ENCODE assay signal across 9 mouse cellular contexts in genomic region chr13:31821050-31821449, GRCm38 (mm10). TPM values are rescaled to one million over a fixed set of nuclear protein-coding genes. Genes with fewer than 3 reads are reported as not detected.
A peak's percentile ranks its signal among the peaks of the same experiment; 100 is the strongest.
DNase-seq lines count a peak whose midpoint lies in the region; ATAC-seq lines count a peak whose summit lies in the region.
"Had no signal": no experiment of that assay in that cellular context is flagged by ENCODE, and none has a peak within 500 bp of the region (broad histone marks: within the 10 kb centered on the region; RNA-seq: fewer than 3 reads in every experiment).

No protein-coding gene starts in this region.

- WGBS in kidney, embryonic 16.5 days = 33% methylated on average over 6 of the region's 6 CpGs
- 21% methylated on average over 6 of the region's 6 CpGs for WGBS in forebrain, embryonic 12.5 days
- WGBS in limb, embryonic 11.5 days = 4% methylated on average over 6 of the region's 6 CpGs
- 25% methylated on average over 6 of the region's 6 CpGs for WGBS in neural tube, embryonic 12.5 days

- ATAC-seq in kidney, embryonic 16.5 days (ENCODE audit: low FRiP score, low TSS enrichment) = no peak
- ATAC-seq in forebrain, embryonic 12.5 days (ENCODE audit: low FRiP score) = no peak
- ATAC-seq in limb, embryonic 11.5 days (ENCODE audit: insufficient number of reproducible peaks, low FRiP score, low TSS enrichment, low read depth) = no peak
- ATAC-seq in neural tube, embryonic 12.5 days (ENCODE audit: low FRiP score, low read depth) = no peak
- no peak for ATAC-seq in inflammation-experienced regulatory T-cells, adult 6 months

- no peaks in the 10 kb centered on the region for H3K9me3 ChIP-seq in kidney, embryonic 16.5 days (ENCODE audit: low read length)
- no peaks in the 10 kb centered on the region for H3K9me3 ChIP-seq in forebrain, embryonic 12.5 days
- no peaks in the 10 kb centered on the region for H3K9me3 ChIP-seq in limb, embryonic 11.5 days (ENCODE audit: control insufficient read depth, low read length)
- no peaks in the 10 kb centered on the region for H3K9me3 ChIP-seq in neural tube, embryonic 12.5 days

- no peak overlapping the region for H3K27ac ChIP-seq in kidney, embryonic 16.5 days (ENCODE audit: low read length)
- no peak overlapping the region for H3K27ac ChIP-seq in forebrain, embryonic 12.5 days
- H3K27ac ChIP-seq in limb, embryonic 11.5 days (replicated peaks; ENCODE audit: low read depth, low read length) = no peak overlapping the region
- no peak overlapping the region for H3K27ac ChIP-seq in neural tube, embryonic 12.5 days

- H3K27me3 ChIP-seq in kidney, embryonic 16.5 days (ENCODE audit: insufficient read depth, low read length) = peaks cover 2% of the 10 kb centered on the region; the same call in 1 of the 2 replicates
- H3K27me3 ChIP-seq in forebrain, embryonic 12.5 days = peaks cover 66% of the 10 kb centered on the region
- peaks cover 13% of the 10 kb centered on the region; the same call in 1 of the 2 replicates for H3K27me3 ChIP-seq in limb, embryonic 11.5 days (ENCODE audit: control insufficient read depth, insufficient read depth, low read length)
- H3K27me3 ChIP-seq in neural tube, embryonic 12.5 days (replicated peaks) = peaks cover 49% of the 10 kb centered on the region

- H3K4me2 ChIP-seq in kidney, embryonic 16.5 days (replicated peaks; ENCODE audit: low read depth, low read length) = peak overlapping the region; percentile 54
- H3K4me2 ChIP-seq in forebrain, embryonic 12.5 days = peak overlapping the region; percentile 47
- H3K4me2 ChIP-seq in limb, embryonic 11.5 days (ENCODE audit: low read depth, severe bottlenecking) = peak overlapping the region; percentile 41
- peak overlapping the region; percentile 54 for H3K4me2 ChIP-seq in neural tube, embryonic 12.5 days (replicated peaks)

- H3K36me3 ChIP-seq in kidney, embryonic 16.5 days (ENCODE audit: insufficient read depth, low read length) = no peaks in the 10 kb centered on the region
- no peaks in the 10 kb centered on the region for H3K36me3 ChIP-seq in forebrain, embryonic 12.5 days (replicated peaks)
- H3K36me3 ChIP-seq in limb, embryonic 11.5 days (ENCODE audit: control insufficient read depth, insufficient read depth, low read length) = no peaks in the 10 kb centered on the region
- H3K36me3 ChIP-seq in neural tube, embryonic 12.5 days = no peaks in the 10 kb centered on the region

- H3K9ac ChIP-seq in kidney, embryonic 16.5 days (replicated peaks; ENCODE audit: low read length) = peak overlapping the region; percentile 64
- H3K9ac ChIP-seq in forebrain, embryonic 12.5 days = peak overlapping the region; percentile 33
- no peak overlapping the region; the same call in 1 of the 2 replicates for H3K9ac ChIP-seq in limb, embryonic 11.5 days (ENCODE audit: low read length)
- 0 out of 2 replicates have a peak overlapping the region, but pooled peaks have one; percentile 30 for H3K9ac ChIP-seq in neural tube, embryonic 12.5 days

- peaks cover 56% of the 10 kb centered on the region for H3K4me1 ChIP-seq in kidney, embryonic 16.5 days (ENCODE audit: insufficient read depth, low read length)
- H3K4me1 ChIP-seq in forebrain, embryonic 12.5 days = peaks cover 10% of the 10 kb centered on the region; the same call in 1 of the 2 replicates
- H3K4me1 ChIP-seq in limb, embryonic 11.5 days (ENCODE audit: control insufficient read depth, insufficient read depth, low read length) = peaks cover 51% of the 10 kb centered on the region
- peaks cover 10% of the 10 kb centered on the region for H3K4me1 ChIP-seq in neural tube, embryonic 12.5 days

- peak overlapping the region; percentile 31 for H3K4me3 ChIP-seq in kidney, embryonic 16.5 days (ENCODE audit: low read length)
- no peak overlapping the region for H3K4me3 ChIP-seq in forebrain, embryonic 12.5 days (replicated peaks)
- no peak overlapping the region; the same call in 1 of the 2 replicates for H3K4me3 ChIP-seq in limb, embryonic 11.5 days (ENCODE audit: low read depth, low read length)
- H3K4me3 ChIP-seq in neural tube, embryonic 12.5 days = no peak overlapping the region

- DNase-seq in kidney, adult 8-10 months = no peak
- no peak for DNase-seq in limb, embryonic 11.5 days (ENCODE audit: low spot score)
- DNase-seq in layer of hippocampus, postnatal 36 days = no peak
- no peak for DNase-seq in natural killer cell, adult 2 months (ENCODE audit: low spot score in 2 of 2)

RNA-seq across cellular contexts. Expression of gene Foxc1, which starts 14.6 kb away (rescaled TPM):
- polyA plus RNA-seq in kidney, embryonic 16.5 days (2015; fragmentation: Nextera tagmentation; extraction: Ambion mirVana) = 2.3 and 3.3 TPM in 2 replicates
- polyA plus RNA-seq in forebrain, embryonic 12.5 days (2016; fragmentation: Nextera tagmentation; extraction: Ambion mirVana) = 2.7 and 5.0 TPM in 2 replicates
- 5.6 and 6.4 TPM in 2 replicates for polyA plus RNA-seq in limb, embryonic 11.5 days (2014; fragmentation: Nextera tagmentation; extraction: Ambion mirVana)
- polyA plus RNA-seq in neural tube, embryonic 12.5 days (2016; fragmentation: Nextera tagmentation; extraction: Ambion mirVana) = 6.9 and 7.7 TPM in 2 replicates
- total RNA-seq in layer of hippocampus, postnatal 36 days (2021) = 1 to 10 TPM; 3.3 to 4.6 TPM
- not detected for polyA plus RNA-seq in inflammation-experienced regulatory T-cells, adult 6 months (2017; shearing (Covaris generic))
- total RNA-seq: MEL had no signal
